11 mouse cellular contexts compared by ENCODE assay signal in genomic region chr11:60941370-60941769, GRCm38 (mm10). TPM values are rescaled to one million over a fixed set of nuclear protein-coding genes. Genes with fewer than 3 reads are reported as not detected.
DNase-seq lines count a peak whose midpoint lies in the region; ATAC-seq and TF ChIP-seq lines count a peak whose summit lies in the region.
"Had no signal": no experiment of that assay in that cellular context is flagged by ENCODE, and none has a peak within 500 bp of the region (broad histone marks: within the 10 kb centered on the region; RNA-seq: fewer than 3 reads in every experiment).

No protein-coding gene starts in this region.

- peak overlapping the region; percentile 40 to 57; a peak in 2 of 4 replicates for H3K27ac ChIP-seq in heart, embryonic 14.5 days (replicated peaks in 1 of 2; ENCODE audit: control insufficient read depth in 1 of 2, insufficient read depth in 1 of 2, low read depth in 2 of 2, low read length in 2 of 2)
- no peak overlapping the region for H3K27ac ChIP-seq in cerebellum, adult 2 months (ENCODE audit: insufficient read depth, low read length)
- H3K27ac ChIP-seq in thymus, adult 2 months (ENCODE audit: control insufficient read depth, insufficient read depth, low read length): no peak overlapping the region
- H3K27ac ChIP-seq: neural tube, embryonic 13.5 days had no signal

- ATAC-seq in heart, embryonic 14.5 days (ENCODE audit: insufficient number of reproducible peaks, insufficient read depth, low FRiP score, low read depth): peak; percentile 24; the same call in 1 of the 2 replicates

- H3K9me3 ChIP-seq in heart, embryonic 14.5 days (ENCODE audit: control insufficient read depth, low read length): no peaks in the 10 kb centered on the region
- H3K9me3 ChIP-seq: neural tube, embryonic 13.5 days had no signal

- H3K27me3 ChIP-seq in heart, embryonic 14.5 days (ENCODE audit: control insufficient read depth, insufficient read depth, low read length): no peaks in the 10 kb centered on the region
- H3K27me3 ChIP-seq in cerebellum, adult 2 months (ENCODE audit: control insufficient read depth, insufficient read depth, low read length): no peaks in the 10 kb centered on the region
- H3K27me3 ChIP-seq in thymus, adult 2 months (ENCODE audit: control insufficient read depth, insufficient read depth, low read length): no peaks in the 10 kb centered on the region
- H3K27me3 ChIP-seq: neural tube, embryonic 13.5 days had no signal

- H3K4me1 ChIP-seq in heart, embryonic 14.5 days (ENCODE audit: control insufficient read depth in 2 of 2, insufficient read depth in 2 of 2, low read length in 2 of 2): peaks cover 43 to 56% of the 10 kb centered on the region in 2 experiments
- peaks cover 15% of the 10 kb centered on the region for H3K4me1 ChIP-seq in cerebellum, adult 2 months (ENCODE audit: control insufficient read depth, insufficient read depth, low read length)
- H3K4me1 ChIP-seq in thymus, adult 2 months (replicated peaks; ENCODE audit: control insufficient read depth, insufficient read depth, low read length): 0 out of 2 replicates have a peak, but pooled peaks cover 4% of the 10 kb centered on the region

- 50% methylated on average over 9 of the region's 9 CpGs for WGBS in heart, embryonic 14.5 days
- WGBS in cerebellum, adult 2 months: 66% methylated on average over 9 of the region's 9 CpGs
- WGBS in thymus, adult 2 months: 97% methylated on average over 9 of the region's 9 CpGs

- no peak for DNase-seq in heart, postnatal 25 days (ENCODE audit: low spot score)
- peak; percentile 43 for DNase-seq in brain, embryonic 14.5 days (ENCODE audit: low read depth)
- peak; percentile 58 for DNase-seq in kidney, postnatal 14 days
- peak; percentile 40 for DNase-seq in lung, postnatal 14 days
- no peak for DNase-seq in gastrocnemius, postnatal 25 days
- DNase-seq in cerebellum, adult 2 months: no peak
- DNase-seq in thymus, adult 2 months: no peak
- DNase-seq: cerebellum, adult 11-12 months; thymus, postnatal 4 days had no signal

- no peak for TF ChIP-seq POLR2A in brain, embryonic 14.5 days (IDR thresholded peaks at IDR 0.05; ENCODE audit: borderline replicate concordance, extremely low read depth, insufficient read depth, insufficient read length, poor library complexity, severe bottlenecking)
- no peak for TF ChIP-seq POLR2A in cerebellum, adult 2 months (IDR thresholded peaks at IDR 0.05; ENCODE audit: borderline replicate concordance, insufficient read depth, low read length)
- no peak for TF ChIP-seq POLR2A in thymus, adult 2 months (IDR thresholded peaks at IDR 0.05; ENCODE audit: control insufficient read depth, extremely low read depth, insufficient read depth, low read length, poor library complexity)

- H3K4me3 ChIP-seq in heart, embryonic 14.5 days (ENCODE audit: control insufficient read depth in 1 of 2, insufficient read depth in 1 of 2, low read depth in 1 of 2, low read length in 2 of 2): no peak overlapping the region
- H3K4me3 ChIP-seq in cerebellum, adult 2 months (replicated peaks; ENCODE audit: insufficient read depth, low read depth, low read length): no peak overlapping the region
- no peak overlapping the region for H3K4me3 ChIP-seq in thymus, adult 2 months (ENCODE audit: control insufficient read depth, insufficient read depth, low read length)
- H3K4me3 ChIP-seq: neural tube, embryonic 13.5 days had no signal

- peaks cover 45% of the 10 kb centered on the region for H3K36me3 ChIP-seq in heart, embryonic 14.5 days (ENCODE audit: control insufficient read depth, insufficient read depth, low read length)
- peaks cover 11% of the 10 kb centered on the region; the same call in 1 of the 2 replicates for H3K36me3 ChIP-seq in thymus, adult 2 months (ENCODE audit: control insufficient read depth, insufficient read depth, low read length)

- TF ChIP-seq CTCF in brain, embryonic 14.5 days (IDR thresholded peaks at IDR 0.05; ENCODE audit: borderline replicate concordance, extremely low read depth, insufficient read depth, insufficient read length): no peak
- no peak for TF ChIP-seq CTCF in cerebellum, adult 2 months (IDR thresholded peaks at IDR 0.05; ENCODE audit: borderline replicate concordance, insufficient read depth, low read depth, low read length)
- no peak for TF ChIP-seq CTCF in thymus, adult 2 months (IDR thresholded peaks at IDR 0.05; ENCODE audit: borderline replicate concordance, control insufficient read depth, extremely low read depth, insufficient read depth, low read length, poor library complexity)

- intact Hi-C loops in heart, postnatal 25 days (cut with DNase I): no loop called here

- peak overlapping the region; percentile 16; the same call in 1 of the 2 replicates for H3K4me2 ChIP-seq in heart, embryonic 14.5 days (ENCODE audit: low read length)
- H3K4me2 ChIP-seq: neural tube, embryonic 13.5 days had no signal

- H3K9ac ChIP-seq in heart, embryonic 14.5 days (ENCODE audit: low read length): no peak overlapping the region
- H3K9ac ChIP-seq: neural tube, embryonic 13.5 days had no signal

RNA-seq across cellular contexts. Expression of gene Map2k3, which starts 9.5 kb away (rescaled TPM):
- polyA plus RNA-seq in heart, embryonic 14.5 days (2014; fragmentation: Nextera tagmentation; extraction: Ambion mirVana): 59.2 and 62.6 TPM in 2 replicates
- 10 to 100 TPM; 73.6 to 81.8 TPM for total RNA-seq in heart, postnatal 25 days (2021)
- 14.7 and 17.3 TPM in 2 replicates for polyA plus RNA-seq in brain, embryonic 14.5 days (2012; rRNA removed)
- total RNA-seq in gastrocnemius, postnatal 25 days (2021): 100 to 1,000 TPM; 154 to 218 TPM
- polyA plus RNA-seq in cerebellum, adult 2 months (2012; rRNA removed): 15.6 and 18.2 TPM in 2 replicates
- 30.9 and 33.1 TPM in 2 replicates for polyA plus RNA-seq in thymus, adult 2 months (2012; rRNA removed)

RNA-seq across cellular contexts. Expression of gene Natd1, which starts 26.8 kb away (rescaled TPM):
- 20.4 and 21.1 TPM in 2 replicates for polyA plus RNA-seq in heart, embryonic 14.5 days (2014; fragmentation: Nextera tagmentation; extraction: Ambion mirVana)
- 10 to 100 TPM; 14.6 to 14.9 TPM for total RNA-seq in heart, postnatal 25 days (2021)
- 51.5 and 54.6 TPM in 2 replicates for polyA plus RNA-seq in brain, embryonic 14.5 days (2012; rRNA removed)
- total RNA-seq in gastrocnemius, postnatal 25 days (2021): 10 to 100 TPM in 1 of 2 experiments, 1 to 10 TPM in 1; 9.5 to 10.3 TPM
- polyA plus RNA-seq in cerebellum, adult 2 months (2012; rRNA removed): 16.6 and 16.7 TPM in 2 replicates
- polyA plus RNA-seq in thymus, adult 2 months (2012; rRNA removed): 62.9 and 63.8 TPM in 2 replicates

Comparison
In these comparisons a context has a peak if more than half of its experiments do, and no peak if none do; other contexts are left out.
1. H3K27ac ChIP-seq: peak in heart, embryonic 14.5 days (2 of 2); none in cerebellum, adult 2 months (single experiment) and thymus, adult 2 months (single experiment).
2. DNase-seq: peak in brain, embryonic 14.5 days (single experiment), kidney, postnatal 14 days (single experiment) and lung, postnatal 14 days (single experiment); none in heart, postnatal 25 days (single experiment), gastrocnemius, postnatal 25 days (single experiment), cerebellum, adult 2 months (0 of 2) and thymus, adult 2 months (single experiment).